Mouse (Mus musculus) megakaryocyte, embryonic 14.5 days (primary cell): ENCODE measurements around the gene A4galt.

Experiments used
- FLI1 ChIP-seq: IDR thresholded peaks from 2 replicates; pipeline ENCODE4 v1.6.1; 2012; ENCODE audit warnings: low read length, inconsistent platforms, mixed read lengths
- GATA1 ChIP-seq: IDR thresholded peaks from 3 replicates; pipeline ENCODE4 v1.6.1; 2012; ENCODE audit warnings: mixed read lengths, low read length, inconsistent platforms, borderline replicate concordance

- TF ChIP-seq GATA1 (no peak), FLI1 (no peak)
Measured at GRCm38 (mm10) chr15:83277451-83277850, 25.9 kb upstream of the A4galt start.
